Mouse (Mus musculus): Measurements from ENCODE around the gene Gm20532. TPM values are rescaled to one million over a fixed set of nuclear protein-coding genes. Genes with fewer than 3 reads are reported as not detected.

Gene Gm20532
- total RNA-seq, 4 experiments from 2014 or later: not detected

DNA sequence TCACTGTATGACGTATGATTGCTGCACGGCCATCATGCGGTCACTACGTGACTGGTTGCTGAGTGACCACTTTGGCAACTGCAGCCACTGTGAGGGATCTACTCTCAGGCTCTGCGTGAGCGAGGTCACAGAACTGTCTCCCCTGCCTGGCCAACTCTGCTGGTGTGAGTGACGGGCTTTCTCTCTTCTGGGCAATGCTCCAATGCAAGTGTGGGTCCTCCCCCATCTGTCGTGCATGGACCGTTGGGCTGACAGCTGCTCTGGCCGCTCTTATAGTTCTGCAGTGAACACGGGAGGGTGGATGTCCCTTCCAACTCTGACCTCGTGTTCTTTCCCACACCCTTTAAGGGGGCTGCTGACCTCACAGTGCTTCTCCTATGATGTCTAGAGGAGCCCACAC, 13.0 kb upstream of the Gm20532 start:
- DNase-seq (ENCODE audit: low spot score in 2 of 2): no peak

DNA sequence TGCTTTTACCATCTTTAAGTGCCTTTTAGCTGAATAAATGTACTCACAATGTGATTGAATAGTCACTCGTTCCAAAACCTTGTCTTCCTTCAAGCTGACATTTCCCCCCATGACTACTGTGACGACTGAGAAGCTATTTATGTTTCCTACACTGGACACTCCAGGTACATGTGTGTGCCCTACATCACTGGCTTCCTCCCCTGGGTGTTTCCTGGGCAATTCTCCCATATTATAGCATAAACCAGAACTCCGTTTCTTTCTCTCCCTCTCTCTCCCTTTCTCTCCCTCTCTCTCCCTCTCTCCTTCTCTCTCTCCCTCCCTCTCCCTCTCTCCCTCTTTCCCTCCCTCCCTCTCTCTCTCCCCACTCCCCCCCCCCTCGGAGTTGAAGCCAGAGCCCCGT, 12.6 kb upstream of the Gm20532 start:
- no peak for DNase-seq (ENCODE audit: low spot score in 2 of 2)

DNA sequence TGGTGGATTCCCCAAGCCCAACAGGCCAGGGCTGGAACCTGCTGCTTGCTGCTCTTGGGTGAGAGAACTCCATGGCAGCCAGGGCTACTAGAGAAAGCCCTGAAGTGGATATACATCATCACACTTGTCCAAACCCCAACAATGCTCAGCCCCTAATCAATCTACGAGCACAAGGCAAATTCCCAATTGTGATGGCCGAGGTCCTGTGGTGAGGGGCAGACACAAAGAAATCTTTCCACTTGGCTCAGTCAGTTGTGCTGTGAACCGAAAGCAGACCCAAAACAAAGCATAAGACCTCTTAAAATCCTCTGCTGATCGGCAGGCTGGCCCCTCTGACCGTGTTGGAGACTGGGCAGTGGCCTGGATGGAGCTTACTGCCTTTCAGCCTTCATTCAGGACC, 11.6 kb upstream of the Gm20532 start:
- DNase-seq (ENCODE audit: low spot score in 2 of 2): no peak

DNA sequence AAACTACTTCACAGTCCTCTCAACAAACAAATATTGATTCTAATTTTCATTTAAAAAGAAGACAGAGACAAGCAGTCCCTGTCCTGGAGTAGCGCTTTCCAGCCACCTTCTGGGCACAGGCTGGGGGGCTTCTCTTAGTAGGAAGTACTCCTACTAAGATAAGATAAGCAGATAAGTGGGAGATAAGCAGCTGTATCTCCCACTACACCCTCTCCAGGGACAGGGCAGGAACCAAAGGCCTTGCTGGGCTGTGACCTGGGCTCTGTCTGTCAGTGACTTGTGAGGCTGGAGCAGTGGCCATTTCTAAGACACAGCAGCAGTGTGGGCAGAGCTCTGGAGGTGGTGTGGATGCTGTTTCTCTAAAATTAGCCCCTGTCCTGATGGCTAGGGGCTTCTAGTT, 11.1 kb upstream of the Gm20532 start:
- DNase-seq (ENCODE audit: low spot score in 2 of 2): no peak

DNA sequence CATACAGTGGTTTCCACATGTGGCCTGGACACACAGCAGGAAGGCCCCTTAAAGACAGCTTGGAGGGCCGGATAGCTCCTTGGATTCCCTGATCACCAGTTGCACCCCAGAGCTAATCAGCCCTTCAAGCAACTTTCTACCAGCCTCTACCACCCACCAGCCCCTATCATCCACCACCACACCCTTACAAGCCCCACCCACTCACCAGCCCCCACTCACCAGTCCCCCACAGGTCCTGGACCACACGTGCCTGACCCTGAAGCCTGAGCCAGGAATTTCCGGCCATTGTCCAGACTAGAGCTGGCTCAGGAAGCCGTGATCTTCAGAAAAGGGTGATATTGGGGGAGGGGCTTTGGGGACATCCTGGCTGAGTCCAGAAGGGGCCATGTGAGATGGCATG, 10.6 kb upstream of the Gm20532 start:
- DNase-seq (ENCODE audit: low spot score in 2 of 2): no peak

DNA sequence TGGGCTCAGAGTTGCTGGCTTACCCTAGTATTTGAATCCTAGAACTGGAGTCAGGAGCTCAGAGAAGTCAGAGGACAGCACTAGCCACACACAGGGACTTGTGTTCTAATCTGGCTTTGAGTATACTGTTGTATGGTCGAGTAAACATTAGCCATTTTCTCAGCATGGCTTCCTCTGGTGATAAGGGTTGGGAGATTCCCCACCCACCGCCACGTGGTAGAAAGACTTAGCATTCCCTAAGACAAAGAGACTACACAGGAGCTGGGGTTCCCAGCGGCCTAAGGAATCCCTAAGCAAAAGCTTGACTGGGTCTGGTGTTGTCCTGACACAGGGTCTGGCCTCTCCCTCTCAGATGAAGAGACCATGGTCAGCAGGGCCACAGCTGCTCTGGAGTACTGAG, 10.0 kb upstream of the Gm20532 start:
- DNase-seq (ENCODE audit: low spot score in 2 of 2): no peak

DNA sequence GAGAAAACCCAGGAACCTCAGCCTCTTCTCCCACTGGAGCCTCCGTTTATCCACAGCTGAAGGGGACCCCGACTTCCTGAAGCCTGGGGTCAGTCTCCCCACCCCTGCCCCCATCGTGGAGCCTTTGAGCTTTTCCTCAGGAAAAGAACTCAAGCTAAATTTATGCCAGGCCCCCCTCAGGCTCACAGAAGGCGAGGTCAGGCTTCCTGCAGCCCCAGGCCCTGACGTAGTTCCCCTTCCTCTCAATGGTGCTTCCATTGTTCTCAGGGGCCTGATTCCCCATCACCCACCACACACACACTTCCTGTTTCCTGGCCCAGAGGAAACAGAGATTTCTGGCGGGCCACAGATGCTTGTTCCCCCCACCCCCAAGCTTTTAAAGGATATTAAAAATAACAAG, 8.1 kb upstream of the Gm20532 start:
- DNase-seq (ENCODE audit: low spot score in 2 of 2): no peak

DNA sequence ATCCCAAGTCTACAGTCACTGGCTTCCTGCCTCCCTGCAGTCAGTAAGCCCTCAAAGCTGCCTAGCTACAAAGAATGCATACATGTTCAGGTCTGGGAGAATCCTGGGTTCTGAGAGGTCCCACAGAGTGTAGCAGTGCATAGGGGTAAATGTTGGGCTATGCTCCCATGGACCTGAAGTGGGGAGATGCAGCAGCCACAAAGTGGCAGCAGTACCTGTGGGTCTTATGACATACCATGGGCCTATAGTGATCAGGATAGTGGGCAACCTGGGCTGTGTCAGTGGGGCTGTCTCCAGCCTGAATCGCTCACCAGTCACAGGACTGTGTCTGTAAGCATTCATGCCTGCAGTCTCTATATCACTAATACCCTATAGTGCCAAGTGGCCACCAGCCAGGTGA, 6.7 kb upstream of the Gm20532 start, which contains the start of gene Egfl7:
Gene Egfl7, plus strand, starts transcription at position 301 of the 400 bp plus-strand sequence.
- no peak for DNase-seq (ENCODE audit: low spot score in 2 of 2)

DNA sequence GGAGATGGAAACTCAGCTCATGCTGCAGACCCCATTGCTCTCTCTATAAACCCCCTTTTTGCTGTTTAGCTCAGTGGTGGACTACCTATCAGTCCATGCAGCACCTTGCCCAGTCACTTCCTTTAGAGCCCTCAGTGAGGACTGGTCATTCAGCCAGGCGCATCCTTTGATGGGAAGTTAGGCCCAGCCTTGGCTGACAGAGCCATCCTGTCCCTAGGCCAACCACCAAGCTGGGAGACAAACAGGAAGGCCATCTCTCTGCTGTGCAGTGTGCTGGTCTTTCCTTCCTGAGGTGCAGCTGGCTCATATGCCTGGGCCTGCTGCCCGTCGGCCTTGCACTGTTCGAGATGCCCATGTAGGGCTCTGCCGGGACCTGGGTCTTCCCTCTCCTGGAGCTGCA, 5.7 kb upstream of the Gm20532 start:
- no peak for DNase-seq (ENCODE audit: low spot score in 2 of 2)

DNA sequence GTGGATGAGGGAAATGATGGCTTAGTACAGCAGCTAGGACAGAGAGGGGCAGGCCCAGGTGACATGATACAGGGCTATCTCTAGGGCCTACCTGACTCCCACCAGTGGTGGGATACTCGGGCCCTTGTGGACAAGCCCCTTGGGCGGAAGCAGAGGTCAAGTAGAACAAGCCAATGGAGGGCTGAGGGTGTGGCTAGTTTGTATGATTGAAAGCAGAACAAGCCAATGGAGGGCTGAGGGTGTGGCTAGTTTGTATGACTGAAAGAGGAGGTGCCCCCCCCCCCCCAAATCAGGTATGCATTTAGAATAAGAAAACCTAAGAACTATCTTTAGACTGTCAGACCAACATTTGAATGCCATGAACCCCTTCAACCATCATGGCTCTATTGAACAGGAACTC, 4.2 kb upstream of the Gm20532 start:
- DNase-seq (ENCODE audit: low spot score in 2 of 2): no peak

DNA sequence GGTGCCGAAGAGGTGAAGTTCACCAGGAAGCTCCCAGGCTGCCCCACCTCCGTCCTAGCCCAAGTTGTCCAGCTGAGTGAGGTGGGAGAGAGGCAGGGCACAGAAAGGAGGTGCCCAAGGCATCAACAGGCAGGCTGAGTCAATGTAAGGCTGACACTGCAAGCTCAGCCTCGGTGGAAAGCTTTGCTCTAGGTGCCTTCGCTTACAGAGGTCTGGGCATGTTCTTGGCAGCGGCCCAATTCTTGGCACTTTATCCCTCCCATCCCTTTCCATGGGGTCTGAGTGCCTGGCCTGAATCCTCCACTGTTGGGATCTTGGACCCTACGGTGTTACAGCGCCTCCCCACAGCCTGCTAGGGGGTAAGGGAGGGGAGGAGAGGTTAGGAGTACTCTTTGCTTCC, 3.7 kb upstream of the Gm20532 start:
- no peak for DNase-seq (ENCODE audit: low spot score in 2 of 2)

DNA sequence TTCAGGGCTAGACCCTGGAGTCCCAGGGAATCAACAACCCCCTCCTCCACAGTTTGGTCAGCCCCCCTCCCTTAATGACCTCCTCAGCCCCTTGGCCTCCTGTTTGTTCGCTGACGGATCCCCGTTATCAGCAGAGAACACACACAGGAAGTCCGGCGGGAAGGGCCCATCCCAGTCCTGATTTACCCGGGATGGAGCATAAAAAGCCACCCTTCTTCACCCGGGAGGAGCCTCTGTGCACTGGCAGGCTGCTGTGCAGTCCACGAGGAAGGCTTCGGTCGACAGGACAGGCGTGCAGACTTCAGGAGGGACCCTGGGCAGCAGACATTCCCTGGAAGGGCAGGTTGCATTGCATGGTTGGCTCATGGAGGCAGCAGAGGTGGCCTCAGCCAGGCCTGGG, 2.8 kb upstream of the Gm20532 start:
- DNase-seq (ENCODE audit: low spot score in 2 of 2): no peak

DNA sequence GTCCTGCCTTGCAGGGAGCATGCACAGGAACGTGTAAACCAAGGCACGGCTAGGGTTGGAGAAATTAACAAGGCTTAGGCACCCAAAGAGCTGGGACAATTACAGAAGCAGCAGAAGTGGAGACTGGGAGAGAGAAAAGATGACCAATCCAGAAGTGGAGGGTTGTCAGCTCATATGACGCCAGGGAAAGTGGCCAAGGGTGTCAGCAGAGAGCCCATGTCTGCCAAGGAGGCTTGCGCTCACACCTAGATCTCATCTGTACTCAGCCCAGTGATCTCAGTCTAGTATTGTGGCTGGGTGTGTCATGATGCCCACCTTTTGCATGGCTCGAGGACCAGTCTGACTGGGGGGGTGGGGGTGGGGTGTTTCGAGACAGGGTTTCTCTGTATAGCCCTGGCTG, 726 bp upstream of the Gm20532 start:
- DNase-seq (ENCODE audit: low spot score in 2 of 2): no peak

DNA sequence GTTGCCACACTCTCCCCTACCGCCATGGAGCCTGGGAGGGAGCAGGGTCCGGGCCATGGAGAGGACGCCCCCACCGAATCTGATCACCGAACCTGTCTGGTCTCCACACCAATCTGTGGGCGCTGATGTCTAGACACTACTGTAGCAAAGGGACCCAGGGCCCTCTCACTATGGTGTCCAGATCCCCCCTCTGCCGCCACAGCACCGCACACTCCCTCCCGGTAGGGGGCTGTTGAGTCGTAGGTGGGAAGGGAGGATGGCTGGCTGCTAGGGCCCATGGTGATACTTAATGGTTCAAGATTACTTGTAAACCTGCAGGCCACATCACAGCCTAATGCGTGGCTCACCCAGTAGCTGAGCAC, 586 bp downstream of the Gm20532 start:
- no peak for DNase-seq (ENCODE audit: low spot score in 2 of 2)

DNA sequence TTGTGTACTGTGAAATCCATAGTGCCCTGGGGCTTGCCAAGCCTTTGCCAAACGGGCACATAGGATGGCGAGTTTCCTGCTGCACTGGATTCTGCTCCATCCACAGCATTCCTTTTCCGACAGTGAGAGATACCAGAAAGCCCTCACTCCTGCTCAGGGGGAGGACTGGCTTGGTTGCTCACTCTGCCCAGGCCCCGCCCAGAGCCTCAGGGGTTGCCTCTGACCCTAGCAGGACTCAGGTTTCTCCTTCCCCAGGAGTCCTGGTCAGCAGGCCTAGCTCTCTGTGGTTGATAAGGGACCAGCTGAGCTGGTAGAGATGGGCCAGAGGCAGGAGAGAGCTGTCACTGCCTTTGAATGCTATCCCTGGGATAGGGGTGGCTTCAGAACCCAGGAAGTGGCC, 2.1 kb downstream of the Gm20532 start:
- DNase-seq (ENCODE audit: low spot score in 2 of 2): no peak

DNA sequence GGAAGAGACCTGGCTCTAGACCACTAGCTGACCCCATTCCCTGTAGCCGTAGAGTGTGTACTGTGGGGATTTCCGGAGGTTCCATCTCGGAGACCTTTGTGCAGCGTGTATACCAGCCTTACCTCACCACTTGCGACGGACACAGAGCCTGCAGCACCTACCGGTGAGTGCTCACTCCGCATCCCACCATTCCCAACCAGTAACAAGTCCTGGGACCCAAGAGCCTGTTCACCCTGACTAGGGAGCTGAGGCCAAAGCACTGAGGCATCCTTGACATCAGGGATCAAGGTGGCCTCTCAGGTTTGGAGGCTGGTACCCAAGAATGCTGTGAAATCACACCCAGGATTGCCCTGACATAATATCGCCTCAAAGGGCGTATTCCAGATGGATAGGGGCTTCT, 2.8 kb downstream of the Gm20532 start:
- DNase-seq (ENCODE audit: low spot score in 2 of 2): no peak

DNA sequence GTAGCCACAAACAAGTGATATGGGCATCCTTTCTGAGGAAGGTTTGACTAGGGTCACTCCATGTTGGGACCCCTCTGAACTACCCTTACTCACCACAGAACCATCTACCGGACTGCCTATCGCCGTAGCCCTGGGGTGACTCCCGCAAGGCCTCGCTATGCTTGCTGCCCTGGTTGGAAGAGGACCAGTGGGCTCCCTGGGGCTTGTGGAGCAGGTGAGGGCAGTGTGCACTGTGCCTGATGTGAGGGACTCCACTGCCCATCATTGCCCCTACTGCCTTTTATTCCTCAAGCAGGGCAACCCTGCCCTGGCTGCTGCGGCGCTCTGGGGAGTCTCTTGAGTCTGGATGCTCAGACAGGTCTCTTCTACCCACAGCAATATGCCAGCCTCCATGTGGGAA, 3.8 kb downstream of the Gm20532 start:
- no peak for DNase-seq (ENCODE audit: low spot score in 2 of 2)

DNA sequence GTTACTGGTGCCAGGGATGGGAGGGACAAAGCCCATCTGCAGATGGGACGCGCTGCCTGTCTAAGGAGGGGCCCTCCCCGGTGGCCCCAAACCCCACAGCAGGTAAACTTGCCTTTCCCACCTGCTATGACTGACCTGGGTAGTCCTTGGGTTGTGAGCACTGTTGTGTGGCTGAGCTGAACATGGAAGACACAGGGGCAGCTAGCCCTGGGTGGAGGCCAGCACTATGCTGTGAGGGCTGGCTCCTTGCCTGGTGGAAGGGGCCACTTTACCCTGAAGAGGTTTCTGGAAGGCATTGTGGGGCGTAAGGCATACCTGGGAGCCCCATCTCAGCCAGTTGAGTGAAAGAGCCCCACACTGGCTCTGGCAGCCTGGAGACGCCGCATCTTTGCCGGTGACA, 4.5 kb downstream of the Gm20532 start:
- DNase-seq (ENCODE audit: low spot score in 2 of 2): no peak

DNA sequence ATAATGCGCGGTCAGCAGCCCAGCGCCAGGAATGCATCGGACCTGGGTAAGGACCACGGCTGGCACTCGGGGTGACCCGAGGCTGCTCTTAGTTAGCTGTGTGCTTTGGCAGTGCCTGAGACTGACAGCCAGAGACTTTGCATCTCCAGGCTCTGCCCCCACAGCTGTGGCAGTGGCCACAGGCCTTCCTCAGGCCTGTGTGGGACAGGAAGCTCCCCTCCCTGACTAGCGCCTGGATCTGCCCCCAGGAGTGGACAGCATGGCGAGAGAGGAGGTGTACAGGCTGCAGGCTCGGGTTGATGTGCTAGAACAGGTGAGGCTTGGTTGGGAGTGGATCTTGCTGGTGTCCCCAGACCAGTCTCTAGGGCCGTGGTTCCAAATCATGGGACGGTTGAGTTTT, 5.0 kb downstream of the Gm20532 start:
- no peak for DNase-seq (ENCODE audit: low spot score in 2 of 2)

DNA sequence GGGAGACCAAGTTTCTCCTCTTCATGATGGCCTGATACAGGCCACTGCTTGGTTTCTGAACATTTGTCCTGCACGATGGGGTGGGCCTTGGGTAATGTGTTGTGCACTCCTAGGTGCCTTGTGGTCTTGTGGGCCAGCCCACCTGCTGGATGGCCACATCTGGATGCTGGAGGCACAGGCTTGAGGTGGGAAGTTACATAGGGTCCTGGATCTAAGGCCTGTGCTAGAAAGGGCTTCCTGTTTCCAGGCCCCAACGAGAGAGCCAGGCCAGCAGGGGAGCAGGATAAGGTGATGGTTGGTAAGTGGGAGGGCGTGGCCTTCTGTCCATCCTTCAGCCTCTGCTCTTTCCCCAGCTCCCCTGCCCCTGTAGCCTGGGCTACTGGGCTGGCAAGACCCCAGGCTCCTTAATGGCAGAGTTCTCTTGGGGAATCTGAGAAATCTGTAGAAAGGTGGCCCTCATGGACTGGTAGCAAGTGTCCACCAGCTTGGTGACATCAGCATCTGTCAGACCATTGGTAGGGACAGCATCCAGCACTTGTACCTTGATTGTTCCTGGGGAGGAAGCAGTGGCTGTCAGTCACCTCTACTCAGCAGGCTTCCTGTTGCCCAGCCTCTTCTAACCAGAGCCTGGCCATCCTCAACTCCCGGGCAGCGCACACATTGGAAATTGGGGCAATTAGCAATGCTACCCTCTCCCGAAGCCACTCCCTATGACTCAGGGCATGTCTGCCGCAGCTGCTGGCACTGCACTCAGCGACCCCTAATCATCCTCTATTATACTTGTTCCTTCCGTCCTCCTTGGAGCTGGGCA, 7.0 kb downstream of the Gm20532 start:
- DNase-seq (ENCODE audit: low spot score in 2 of 2): no peak

DNA sequence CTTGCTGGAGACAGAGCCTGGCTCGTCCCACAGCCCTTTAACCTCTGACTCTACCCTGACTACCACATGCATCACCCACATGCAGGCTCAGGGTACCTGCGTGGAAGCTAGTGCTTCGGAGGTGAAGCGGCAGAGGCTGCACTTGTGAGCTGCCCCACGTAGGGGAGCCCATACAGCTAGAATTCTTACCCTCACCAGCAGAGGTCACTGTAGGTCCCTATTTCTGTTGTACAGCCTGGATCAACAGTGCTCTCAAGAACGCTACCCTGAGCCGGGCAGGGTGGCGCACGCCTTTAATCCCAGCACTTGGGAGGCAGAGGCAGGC, 7.5 kb downstream of the Gm20532 start:
- DNase-seq (ENCODE audit: low spot score in 2 of 2): no peak

DNA sequence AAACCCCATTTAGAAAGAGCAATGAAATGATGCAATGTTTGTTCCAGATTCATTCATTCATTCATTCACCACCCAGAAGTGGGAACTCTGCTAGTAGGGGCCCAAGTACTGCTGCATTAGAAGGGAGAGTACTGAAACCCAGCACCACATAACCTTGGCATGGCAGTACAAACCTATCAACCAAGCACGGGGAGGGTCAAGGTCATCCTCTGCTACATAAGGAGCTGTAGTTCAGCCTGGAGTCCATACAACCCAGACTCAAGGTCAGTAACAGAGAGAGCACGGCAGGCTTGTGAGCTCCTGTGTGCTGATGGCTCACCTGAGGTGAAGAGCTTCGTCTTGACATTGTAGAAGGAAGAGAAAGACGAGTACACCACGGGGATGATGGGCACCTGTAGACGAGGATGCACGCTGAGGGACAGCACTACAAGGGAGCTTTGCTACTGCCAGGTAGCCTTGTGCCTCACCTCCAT, 8.1 kb downstream of the Gm20532 start:
- no peak for DNase-seq (ENCODE audit: low spot score in 2 of 2)

DNA sequence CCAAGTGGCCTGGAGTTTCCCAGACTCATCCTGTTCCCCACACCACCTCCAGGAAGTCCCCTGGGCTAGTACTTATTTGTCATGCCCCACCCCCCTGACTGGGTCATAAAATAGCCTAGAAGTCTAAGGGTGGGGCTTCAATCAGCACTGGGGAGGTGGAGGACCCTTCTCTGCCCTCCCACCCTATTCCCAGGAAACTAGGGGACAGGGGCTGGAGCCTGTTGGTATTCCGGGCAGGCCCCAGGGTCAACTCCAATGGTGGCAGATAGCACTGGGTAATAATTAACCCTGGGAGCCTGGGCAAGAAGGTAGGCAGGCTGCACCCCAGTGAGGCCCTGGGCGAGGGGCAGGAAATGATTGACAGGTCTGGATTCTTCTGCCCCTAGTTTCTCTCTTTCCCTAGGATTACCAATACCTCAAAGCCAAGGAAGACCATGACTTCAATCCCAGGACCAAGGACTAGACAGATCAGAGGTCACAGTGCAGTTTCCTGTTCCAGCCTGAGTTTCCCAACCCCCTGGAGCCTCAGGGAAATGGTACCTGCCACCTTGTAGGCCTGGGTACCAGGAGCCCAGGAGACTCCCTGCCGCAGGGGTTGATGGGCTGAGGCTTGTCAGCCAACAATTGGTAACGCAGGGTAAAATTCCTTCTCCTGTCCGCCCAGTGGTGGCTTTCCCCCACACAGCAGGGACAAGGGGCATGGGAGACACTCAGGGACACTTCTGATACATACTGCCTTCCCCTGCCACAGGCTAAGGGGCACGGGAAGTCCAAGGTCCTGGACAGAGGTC, 8.7 kb downstream of the Gm20532 start:
- DNase-seq (ENCODE audit: low spot score in 2 of 2): no peak

Measured in layer of hippocampus, adult 8-10 months (tissue).